Mouse (Mus musculus) adrenal gland, adult 8-10 months (tissue): Measurements from ENCODE around the gene Psen2. TPM values are rescaled to one million over a fixed set of nuclear protein-coding genes. Genes with fewer than 3 reads are reported as not detected.
A peak's percentile ranks its signal among the peaks of the same experiment; 100 is the strongest.

Source experiments
- DNase-seq: peaks from one replicate; pipeline ENCODE4 v3.0.0; 2022
- total RNA-seq, 4 experiments: library from RNA; stranded (reverse); gene quantifications; 2 replicates each; pipeline ENCODE4 v1.2.4; 2022

Gene Psen2
- 10 to 100 TPM; 33.1 to 43.1 (median 38.4) TPM for total RNA-seq

GRCm38 (mm10) chr1:180263364-180263997 is at the start of gene Psen2:
Gene Psen2, minus strand, starts transcription at chr1:180263438.
- peak; percentile 29 for DNase-seq

GRCm38 (mm10) chr1:180312792-180313311 is 49.6 kb upstream of the Psen2 start:
- peak; percentile 75 for DNase-seq

- no peak for DNase-seq
These were observed 49.0 kb upstream of the Psen2 start for GRCm38 (mm10) chr1:180312286-180312685.

- DNase-seq, result no peak
These were observed 45.7 kb upstream of the Psen2 start for GRCm38 (mm10) chr1:180308897-180309296.

GRCm38 (mm10) chr1:180307661-180308060 is 44.4 kb upstream of the Psen2 start:
- DNase-seq, result no peak

- DNase-seq, result no peak
These were observed 43.7 kb upstream of the Psen2 start for GRCm38 (mm10) chr1:180306889-180307288.

GRCm38 (mm10) chr1:180303600-180303999 is 40.4 kb upstream of the Psen2 start:
- DNase-seq, result no peak

GRCm38 (mm10) chr1:180302253-180303120 is 39.2 kb upstream of the Psen2 start:
- no peak for DNase-seq

- DNase-seq, result no peak
These were observed 37.8 kb upstream of the Psen2 start for GRCm38 (mm10) chr1:180300997-180301396.

- DNase-seq, result no peak
These were observed 37.1 kb upstream of the Psen2 start for GRCm38 (mm10) chr1:180300292-180300691.

GRCm38 (mm10) chr1:180299697-180300096 is 36.5 kb upstream of the Psen2 start:
- no peak for DNase-seq

GRCm38 (mm10) chr1:180296088-180296487 is 32.9 kb upstream of the Psen2 start:
- DNase-seq, result no peak

GRCm38 (mm10) chr1:180290358-180290757 is 27.1 kb upstream of the Psen2 start:
- no peak for DNase-seq

- DNase-seq, result no peak
These were observed 26.6 kb upstream of the Psen2 start for GRCm38 (mm10) chr1:180289788-180290187.

- DNase-seq, result no peak
These were observed 25.7 kb upstream of the Psen2 start for GRCm38 (mm10) chr1:180288872-180289468.

- no peak for DNase-seq
These were observed 25.0 kb upstream of the Psen2 start for GRCm38 (mm10) chr1:180288227-180288626.

- no peak for DNase-seq
These were observed 23.0 kb upstream of the Psen2 start for GRCm38 (mm10) chr1:180286081-180286831.

- peak; percentile 40 for DNase-seq
These were observed 20.9 kb upstream of the Psen2 start for GRCm38 (mm10) chr1:180283813-180284768.

- DNase-seq, result no peak
These were observed 19.3 kb upstream of the Psen2 start for GRCm38 (mm10) chr1:180282581-180282980.

- DNase-seq, result peak; percentile 60
These were observed 16.4 kb upstream of the Psen2 start for GRCm38 (mm10) chr1:180279648-180280047.

- DNase-seq, result no peak
These were observed 14.3 kb upstream of the Psen2 start for GRCm38 (mm10) chr1:180277563-180277962.
